Mouse (Mus musculus) T-helper 17 cell (primary cell): Measurements from ENCODE around the gene Zfp575.
"Not testable (repeated sequence)": the region's sequence is repeated elsewhere in the genome, so short reads cannot be mapped to it uniquely, and the experiment has no call there.

ENCODE experiments used
- in situ Hi-C, 2 experiments: fragments of 300-600 bp; cut with MboI, MseI; formaldehyde crosslinking; loops; 1 replicate in 1 of 2; 2 replicates in 1 of 2; pipeline ENCODE4 v1.15.1; 2025; ENCODE audit warnings: high pct_unique_total_duplicates in 2 of 2

Zfp575 gene

DNA sequence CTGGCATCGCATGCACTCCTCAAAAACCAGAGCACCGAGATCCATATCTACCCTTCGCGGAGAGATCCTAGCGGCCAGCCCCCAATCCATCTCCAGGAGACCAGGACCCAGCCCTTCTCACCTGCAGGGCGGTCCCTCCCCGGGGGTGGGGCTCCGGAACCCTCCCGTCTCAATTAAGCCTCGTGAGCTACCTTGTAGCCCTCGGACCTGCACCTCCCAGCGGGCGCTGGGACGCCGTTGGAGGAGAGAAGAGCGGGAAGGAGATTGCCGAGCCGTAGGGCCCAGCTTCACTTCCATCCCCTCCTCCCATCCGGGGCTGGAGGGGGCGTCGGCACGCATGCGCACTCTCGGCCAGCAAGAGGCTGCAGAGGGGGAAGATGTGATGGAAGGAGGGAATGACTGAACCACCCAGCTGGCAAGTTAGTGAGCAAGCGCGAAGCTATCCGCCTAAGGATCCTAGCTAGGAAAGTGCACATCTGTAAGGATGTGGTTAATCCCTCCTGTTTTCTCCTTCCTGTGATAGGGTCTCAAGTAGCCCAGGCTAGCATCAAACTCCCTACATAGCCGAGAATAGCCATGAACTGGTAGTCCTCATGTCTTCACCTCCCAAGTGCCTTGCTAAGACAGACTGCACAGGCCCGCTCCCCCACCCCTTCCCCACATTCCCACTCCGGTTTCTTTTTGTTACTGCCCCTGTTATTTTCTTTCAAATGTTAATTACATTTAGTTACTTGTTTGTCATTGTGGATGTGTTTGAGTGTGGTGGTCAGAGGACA, at the start of gene Zfp575, which contains the start of gene Ethe1:
Zfp575 (minus strand) TSS at position 312 of the 776 bp plus-strand sequence.
Ethe1 (plus strand) TSS at position 214 of the 776 bp plus-strand sequence.
- in situ Hi-C loops, result no loop called here

DNA sequence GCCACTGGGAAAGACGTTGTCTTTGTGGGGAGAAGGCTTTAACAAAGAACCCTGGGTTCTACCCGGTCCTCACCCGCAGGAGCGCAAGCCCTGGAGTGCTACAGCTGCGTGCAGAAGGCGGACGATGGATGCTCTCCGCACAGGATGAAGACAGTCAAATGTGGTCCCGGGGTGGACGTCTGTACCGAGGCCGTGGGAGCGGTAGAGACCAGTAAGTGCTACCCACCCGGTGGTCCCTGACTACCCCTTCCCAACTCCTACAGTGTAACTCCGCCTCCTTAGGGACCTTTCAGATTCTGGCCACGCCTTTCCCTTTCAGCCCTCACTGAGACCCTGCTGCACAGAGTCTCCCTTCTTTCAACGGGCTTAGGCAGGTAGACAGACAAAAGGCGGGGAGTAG, 49.6 kb upstream of the Zfp575 start:
- in situ Hi-C loops, result no loop called here

DNA sequence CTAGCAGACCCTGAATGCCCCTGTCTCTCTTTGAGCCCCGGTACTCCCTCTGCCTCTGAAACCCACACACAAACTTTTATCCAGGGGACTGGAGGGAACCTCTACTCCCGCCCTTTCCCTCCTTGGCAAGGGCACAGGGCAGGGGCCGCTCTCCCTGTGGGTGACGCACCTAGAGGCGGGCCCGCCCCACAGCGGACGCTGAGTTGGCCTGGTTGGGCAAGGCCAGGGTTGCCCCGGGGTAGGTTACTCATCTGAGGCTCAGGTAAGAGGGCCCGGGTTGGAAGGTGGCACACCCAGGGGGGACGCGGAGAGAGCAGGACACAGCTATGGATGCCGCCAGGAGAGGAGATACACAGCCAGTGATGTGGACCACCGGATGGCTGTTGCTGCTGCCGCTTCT, 48.8 kb upstream of the Zfp575 start, which contains the start of gene Lypd3:
Lypd3 (plus strand) TSS at position 287 of the 400 bp plus-strand sequence.
- in situ Hi-C loops, result no loop called here

DNA sequence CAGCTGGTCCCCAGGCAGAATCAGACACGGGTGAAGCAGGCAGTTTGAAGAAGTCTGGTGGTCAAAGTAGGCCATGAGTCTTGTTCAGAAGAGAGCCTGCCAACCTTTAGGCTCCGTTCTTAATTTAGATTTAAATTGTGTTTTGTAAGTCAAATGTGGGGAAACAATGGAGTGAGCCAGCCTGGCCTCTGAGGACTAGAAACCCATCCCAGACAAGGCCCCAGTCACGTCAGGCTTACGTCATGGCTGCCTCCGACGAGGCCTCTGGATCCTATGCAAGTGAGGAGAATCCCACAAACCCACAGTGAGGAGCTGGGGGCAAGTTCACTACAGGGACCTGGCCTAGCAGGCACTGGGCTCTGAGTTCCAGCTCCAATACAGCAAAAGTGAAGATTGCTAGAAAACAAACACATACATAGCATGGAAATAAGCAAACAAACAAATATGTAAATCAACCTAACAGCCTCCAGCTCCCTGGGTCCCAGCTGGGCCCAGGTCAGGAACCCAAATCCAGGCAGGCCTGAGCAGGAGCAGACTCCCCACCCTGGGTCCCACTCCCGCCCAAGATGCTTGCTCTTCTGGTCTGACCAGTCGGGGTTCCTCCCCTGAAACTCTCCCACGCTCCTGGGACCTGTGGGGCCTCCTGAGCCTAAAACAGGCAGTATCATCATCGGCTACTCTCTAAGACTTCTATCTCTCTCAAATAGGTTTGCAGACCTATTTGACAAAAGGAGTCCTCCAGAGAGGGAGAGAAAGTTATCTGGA, 42.9 kb upstream of the Zfp575 start:
- in situ Hi-C loops, result no loop called here

DNA sequence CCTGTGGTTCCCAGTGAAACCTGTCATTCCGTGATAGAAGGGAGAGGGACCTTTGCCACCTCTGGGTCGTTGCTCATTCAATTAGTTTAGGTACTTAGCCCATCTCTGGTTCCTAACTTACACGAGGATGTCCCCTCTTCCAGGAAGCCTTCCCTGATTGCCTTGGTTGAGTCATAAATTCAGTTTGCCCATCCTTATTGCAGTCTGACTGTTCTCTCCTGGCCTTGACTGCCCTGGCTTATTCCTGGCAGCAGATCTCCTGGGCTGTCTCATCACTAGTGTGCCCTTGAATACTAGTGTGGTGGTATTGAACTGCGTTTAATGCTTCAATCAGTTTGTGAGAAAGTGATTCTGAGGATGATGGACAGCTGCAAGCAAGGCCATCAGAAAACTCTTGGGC, 42.2 kb upstream of the Zfp575 start:
- in situ Hi-C loops, result no loop called here

DNA sequence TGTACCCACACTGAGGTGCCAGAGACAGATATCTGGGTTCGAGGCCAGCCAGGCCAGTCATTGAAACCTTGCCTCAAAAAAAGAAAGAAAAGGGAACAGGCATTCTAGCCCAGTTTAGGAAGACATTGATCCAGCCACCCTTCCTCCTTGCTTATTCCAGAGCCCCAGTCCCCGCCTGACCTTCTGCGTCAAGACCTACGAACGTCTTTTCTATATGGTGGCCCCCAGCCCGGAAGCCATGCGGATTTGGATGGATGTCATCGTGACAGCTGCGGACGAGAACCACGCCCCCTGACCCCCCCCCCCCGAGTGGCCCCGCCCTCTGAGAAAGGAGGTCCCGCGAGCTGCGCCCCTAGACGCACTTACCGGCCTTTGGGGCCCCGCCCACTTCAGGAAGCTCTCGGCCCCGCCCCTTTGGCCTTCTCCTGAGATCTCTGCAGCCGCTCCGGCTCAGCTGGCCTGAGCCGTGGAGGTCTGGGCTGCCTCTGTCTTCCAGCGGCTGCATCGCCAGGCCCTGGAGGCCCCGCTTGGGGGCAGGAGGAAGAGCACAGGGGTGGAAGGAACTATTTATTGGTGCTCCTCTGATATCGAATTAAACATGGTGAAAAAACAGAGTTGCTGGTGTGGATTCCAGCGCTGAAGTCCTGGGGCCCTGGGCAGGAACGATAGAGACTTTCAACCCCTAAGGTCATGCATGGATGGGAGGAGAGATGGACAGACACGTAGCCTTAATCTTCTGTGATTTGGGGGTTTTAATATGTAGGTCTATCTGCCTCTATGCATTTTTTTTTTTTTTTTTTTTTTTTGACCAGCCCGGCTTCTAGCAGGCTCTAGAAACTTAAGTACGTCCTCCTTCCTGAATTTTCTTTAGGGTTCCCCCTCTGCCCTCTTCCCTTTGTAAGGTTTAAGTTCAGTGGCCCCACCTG, 41.5 kb upstream of the Zfp575 start:
- in situ Hi-C loops, result no loop called here

DNA sequence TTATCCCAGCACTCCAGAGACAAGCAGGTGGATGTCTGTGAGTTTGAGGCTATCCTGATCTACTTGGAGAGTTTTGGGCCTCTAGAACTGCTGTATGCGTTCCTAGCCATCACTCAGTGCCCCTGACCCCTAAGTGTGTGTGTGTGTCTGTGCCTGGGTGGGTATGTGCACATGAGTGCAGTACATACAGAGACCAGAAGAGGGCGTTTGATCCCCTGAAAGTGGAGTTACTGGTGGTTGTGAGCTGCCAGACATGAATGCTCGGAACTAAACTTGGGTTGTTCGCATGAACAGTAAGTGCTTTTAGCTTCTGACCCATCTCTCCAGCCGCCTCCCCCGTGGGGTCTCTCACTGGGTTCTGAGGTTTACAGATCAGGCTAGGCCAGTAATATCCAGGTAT, 35.5 kb upstream of the Zfp575 start:
- in situ Hi-C loops, result no loop called here

DNA sequence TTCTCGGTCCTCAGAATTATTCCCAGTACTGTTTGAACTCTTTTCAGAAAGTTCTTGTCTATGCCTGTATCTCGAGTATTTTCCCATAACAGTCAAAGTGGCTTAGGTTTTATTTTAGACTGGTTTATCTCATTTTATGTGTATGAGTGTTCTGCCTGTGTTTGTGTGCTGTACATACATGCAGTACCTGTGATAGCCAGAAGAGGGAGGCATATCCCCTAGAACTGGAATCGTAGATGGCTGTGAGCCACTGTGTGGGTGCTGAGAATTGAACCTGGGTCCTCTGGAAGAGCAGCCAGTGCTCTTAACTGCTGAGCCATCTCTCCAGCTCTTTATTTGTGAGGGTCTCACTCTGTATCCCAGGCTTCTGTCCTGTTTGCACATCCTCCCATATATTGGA, 33.8 kb upstream of the Zfp575 start:
- in situ Hi-C loops, result no loop called here

DNA sequence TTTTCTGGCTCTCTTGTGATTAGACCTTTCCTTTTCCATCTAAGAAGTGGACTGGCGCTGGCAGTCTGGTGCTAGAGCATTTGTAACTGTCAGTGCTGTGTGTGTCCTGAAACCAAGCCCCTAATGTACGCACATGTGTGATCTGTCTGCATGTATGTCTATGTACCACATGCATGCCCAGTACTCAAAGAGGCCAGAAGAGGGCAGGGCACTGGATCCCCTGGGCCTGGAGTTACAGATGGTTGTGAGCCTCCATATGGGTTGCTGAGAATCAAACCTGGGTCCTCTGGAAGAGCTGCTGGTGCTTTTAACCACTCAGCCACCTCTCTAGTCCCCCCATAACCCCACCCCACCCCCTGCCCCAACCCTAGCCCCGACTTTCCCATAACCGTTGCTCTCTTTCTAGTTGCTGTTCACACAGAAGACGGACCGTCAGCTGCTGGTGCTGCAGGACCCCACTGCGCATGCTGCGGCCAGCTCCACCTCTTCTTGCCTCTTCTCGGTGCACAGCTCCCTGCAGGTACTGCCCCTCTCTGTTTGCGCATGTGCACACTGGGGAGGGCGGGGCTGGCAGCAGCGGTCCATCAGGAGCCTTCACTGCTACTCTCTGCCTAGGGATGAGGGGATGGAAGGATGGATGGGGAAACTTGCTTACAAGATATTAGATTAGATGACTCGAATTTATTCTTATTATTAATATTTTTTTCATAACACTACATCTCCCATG, 32.4 kb upstream of the Zfp575 start:
- in situ Hi-C loops, result no loop called here

DNA sequence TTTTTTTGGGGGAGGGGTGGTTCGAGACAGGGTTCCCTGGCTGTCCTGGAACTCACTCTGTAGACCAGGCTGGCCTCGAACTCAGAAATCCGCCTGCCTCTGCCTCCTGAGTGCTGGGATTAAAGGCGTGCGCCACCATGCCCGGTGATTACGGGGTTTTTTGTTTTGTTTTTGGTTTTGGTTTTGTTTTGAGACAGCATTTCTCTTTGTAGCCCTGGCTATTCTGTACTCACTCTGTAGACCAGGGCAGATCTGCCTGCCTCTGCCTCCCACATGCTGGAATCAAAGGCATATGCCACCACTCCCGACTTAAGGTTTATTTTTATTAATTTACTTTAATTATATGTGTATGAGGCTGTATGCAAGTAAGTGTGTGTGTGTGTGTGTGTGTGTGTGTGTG, 30.9 kb upstream of the Zfp575 start:
- in situ Hi-C loops, result not testable (repeated sequence)

DNA sequence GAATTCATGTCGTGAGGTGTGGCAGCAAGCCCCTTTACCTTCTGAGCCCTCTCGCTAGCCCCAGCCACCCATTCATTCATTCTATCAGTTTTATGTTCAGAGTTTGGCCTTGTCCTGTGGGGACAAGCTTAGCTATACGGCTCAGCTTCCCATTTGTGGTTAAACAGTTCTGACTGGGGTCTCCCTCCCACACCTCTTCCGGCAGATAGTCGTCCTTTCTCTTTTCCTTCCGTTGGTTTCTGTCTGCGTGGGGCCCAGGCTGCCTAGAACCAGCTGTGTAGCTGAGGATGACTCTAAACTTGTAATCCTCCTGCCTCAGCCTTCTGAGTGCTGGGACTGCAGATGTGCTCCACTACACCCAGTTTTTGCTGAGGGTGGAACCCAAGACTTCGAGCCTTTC, 30.3 kb upstream of the Zfp575 start:
- in situ Hi-C loops, result no loop called here

DNA sequence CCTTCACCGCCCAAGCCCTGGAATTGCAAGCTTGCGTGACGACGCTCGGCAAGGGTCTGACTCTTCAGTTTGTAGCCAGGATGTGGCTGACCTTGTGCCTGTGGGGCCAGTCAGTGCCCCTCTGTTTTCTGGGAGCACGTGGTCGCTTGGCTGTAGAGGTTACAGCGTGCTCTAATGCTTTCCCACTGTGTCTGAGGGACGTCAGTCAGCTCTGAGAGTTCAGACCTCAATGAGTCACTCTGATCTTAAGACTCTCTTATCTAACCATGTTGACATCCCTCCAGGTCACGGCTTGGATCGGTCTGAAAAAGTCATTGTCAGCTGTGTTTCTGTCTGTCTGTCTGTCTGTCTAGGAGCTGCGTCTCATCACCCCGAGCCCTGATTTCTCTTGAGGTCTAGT, 27.4 kb upstream of the Zfp575 start:
- in situ Hi-C loops, result loop anchor here (5.0 kb wide), 1 partner anchor 42 kb away; no protein-coding TSS in a partner anchor

DNA sequence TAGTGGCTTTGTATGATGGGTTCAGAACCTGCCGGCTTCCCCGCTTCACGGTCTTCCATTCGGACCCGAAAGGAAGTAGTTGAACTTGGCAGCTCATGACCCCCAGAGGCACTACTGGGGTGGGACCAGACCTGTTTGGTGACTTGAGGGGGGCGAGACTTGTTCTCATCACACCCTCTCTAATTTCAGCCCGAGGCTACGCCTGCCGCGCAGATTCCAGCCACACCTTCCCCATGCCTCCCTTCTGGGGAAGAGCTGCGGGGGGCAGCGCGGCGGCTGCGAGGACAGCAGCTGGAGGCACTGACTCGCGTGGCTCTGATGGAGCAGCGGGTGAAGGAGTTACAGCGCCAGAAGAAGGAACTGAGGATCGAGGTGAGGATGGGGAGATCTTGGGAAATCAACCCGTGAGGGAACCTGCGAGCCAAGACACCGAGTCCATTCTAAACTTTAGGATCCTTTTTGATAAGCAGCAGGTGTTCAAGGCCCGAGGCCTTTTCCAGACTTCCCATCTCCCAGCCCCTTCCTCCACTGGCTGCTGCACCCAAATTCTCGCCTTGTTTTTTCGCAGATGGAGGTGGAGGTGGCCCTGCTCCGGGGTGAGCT, 25.0 kb upstream of the Zfp575 start:
- in situ Hi-C loops, result loop anchor here (5.0 kb wide), 1 partner anchor 45 kb away; no protein-coding TSS in a partner anchor

DNA sequence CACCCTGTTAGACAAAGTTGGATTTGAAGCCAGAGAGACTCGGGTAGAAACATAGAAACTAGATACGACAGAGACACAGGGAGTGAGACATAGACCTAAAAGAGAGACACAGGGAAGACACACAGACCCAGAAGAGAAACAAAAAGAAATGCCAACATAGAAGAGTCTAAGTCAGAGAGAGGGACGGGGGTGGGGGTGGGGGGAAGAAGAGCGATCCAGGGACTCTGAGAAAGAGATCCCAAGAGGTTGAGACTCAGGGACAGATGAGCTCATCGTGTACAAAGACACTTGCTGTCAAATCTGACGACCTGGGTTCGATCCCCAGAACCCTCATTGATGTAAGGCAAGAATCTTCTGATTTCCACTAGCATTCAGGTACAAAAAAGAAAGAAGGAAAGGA, 24.3 kb upstream of the Zfp575 start:
- in situ Hi-C loops, result loop anchor here (5.0 kb wide), 1 partner anchor 46 kb away; no protein-coding TSS in a partner anchor

DNA sequence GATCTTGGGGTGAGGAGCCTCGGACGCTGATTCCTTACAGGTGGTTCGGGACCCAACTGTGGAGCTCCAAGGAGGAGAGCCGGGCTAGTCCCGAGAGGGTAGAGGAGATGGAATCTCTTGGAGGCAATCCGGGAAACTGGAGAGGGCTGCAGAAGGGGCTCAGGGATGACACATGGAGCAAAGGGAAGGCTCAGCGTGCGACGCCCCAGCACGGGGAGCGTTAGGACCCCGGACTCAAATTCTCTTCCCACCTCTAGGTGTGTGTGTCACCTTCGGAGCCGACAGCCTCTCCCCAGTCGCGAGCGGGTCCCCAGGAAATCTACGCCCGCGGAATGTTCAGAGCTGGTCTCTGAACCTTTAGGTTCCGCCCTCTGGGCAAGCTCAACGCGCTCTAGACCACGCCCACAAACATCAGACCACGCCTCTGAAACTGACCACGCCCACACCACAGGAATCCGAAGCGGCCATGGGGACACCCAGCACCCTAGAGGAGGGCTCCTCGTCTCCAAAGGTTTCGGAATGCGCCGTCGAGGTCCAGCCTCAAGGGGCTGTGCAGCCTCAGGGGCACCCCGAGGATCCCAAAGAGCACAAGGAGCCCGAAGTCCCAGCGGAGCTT, 23.5 kb upstream of the Zfp575 start:
- in situ Hi-C loops, result loop anchor here (5.0 kb wide), 1 partner anchor 46 kb away; no protein-coding TSS in a partner anchor

DNA sequence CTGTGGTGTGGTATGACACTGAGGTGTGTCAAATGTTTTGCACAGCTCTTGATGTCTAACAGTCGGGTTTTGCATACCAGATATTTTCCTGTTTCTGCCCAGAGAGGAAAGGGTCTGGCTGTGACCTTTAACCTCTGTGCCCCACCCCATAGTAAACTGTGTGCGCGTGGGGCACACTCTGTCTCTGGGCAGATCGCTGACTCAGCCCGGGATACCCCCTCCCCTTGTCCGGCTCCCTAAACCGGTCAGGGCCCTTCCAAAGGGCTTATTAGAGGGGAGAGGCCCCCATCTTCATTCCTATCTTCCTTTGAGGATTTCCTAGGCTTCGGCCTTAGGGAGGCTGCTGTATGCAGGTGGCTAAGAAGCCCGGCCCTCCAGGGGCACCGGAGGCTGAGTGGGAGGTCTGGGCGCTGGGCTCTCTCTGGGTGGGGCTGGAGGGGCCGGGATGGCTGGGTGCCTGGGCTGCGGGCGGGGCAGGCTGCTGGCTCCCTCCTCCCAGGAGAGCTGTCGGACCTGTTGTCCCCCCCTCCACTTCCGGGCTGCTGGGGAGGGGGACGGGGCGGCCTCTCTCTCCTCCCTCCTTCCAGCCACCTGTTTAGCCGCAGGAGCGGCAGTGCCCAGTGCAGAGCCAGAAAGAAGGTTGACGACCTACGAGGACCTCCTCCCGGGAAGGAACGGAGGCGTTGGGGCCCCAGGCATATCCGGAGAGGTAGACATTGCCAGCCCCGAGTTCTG, 22.9 kb upstream of the Zfp575 start, which contains the start of gene Phldb3:
Phldb3 (plus strand) TSS at position 620 of the 735 bp plus-strand sequence.
- in situ Hi-C loops, result loop anchor here (5.0 kb wide), 1 partner anchor 47 kb away; no protein-coding TSS in a partner anchor

DNA sequence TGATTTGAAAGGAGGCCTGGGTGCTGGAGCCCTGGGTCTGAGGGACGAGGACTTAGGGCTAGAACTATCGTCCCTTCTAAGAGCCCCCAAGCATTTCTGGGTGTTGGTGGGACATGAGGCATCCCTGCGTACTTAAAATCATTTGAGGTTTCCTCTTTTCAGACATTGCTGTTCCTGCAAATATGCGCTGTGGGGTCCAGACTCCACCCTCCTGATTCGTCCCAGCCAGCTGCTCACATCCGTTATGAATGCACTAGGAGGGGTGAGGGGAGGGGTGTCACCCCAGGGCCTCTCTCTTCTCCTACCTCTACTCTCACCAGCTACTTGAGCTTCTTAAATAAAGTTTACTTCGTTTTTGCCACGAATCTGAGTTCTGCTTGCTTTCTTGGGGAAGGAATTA, 21.1 kb upstream of the Zfp575 start:
- in situ Hi-C loops, result no loop called here

DNA sequence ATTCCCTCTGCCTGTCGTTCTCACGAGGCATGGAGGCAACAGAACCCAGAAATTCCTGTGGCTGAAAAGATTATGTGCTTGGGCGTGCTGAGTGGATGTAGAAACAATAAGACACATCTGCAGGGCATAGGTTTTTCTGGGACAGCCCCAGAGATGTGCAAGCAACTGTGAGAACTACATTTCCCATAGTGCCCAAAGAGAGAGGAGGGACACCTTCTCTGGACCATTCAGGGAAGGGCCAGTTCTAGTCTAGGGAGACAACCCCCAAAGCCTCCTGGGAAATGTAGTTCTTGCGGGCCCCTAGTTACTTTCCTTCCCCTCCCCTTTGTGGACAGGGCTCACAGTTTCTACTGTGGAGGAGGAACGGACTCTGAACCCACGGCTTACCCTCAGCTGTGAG, 20.6 kb upstream of the Zfp575 start:
- in situ Hi-C loops, result no loop called here

DNA sequence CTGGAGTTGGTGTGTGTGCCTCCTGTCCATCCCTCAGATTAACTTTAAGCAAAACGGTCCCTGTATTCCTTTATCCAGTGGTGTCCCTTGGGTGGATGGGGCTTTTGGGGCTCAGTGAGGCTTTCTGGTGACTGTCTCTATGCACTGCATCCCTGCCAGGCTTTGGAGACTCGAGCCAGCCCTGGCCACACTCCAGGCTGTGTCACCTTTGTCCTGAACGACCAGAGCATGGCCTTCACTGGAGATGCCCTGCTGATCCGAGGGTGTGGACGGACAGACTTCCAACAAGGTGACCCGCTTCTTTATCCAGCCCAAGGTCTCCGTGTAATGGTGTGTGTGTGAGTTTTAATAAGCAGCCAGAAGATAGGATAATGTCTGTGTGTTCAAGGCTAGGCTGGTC, 18.6 kb upstream of the Zfp575 start:
- in situ Hi-C loops, result no loop called here
